Mouse (Mus musculus) skeletal muscle tissue, adult 2 months (tissue): ENCODE results near the gene Bloc1s1.
A peak's percentile ranks its signal among the peaks of the same experiment; 100 is the strongest.

Experiments
- DNase-seq: peaks from one replicate; pipeline ENCODE4 v3.0.0-alpha.2; 2012; ENCODE audit warnings: low read depth, low spot score

Bloc1s1 gene

GRCm38 (mm10) chr10:128931441-128931840, 7.6 kb upstream of the Bloc1s1 start:
- DNase-seq, result peak; percentile 86

GRCm38 (mm10) chr10:128929638-128930378, 6.0 kb upstream of the Bloc1s1 start:
- no peak for DNase-seq

GRCm38 (mm10) chr10:128928356-128928755, 4.5 kb upstream of the Bloc1s1 start:
- DNase-seq, result no peak

DNA sequence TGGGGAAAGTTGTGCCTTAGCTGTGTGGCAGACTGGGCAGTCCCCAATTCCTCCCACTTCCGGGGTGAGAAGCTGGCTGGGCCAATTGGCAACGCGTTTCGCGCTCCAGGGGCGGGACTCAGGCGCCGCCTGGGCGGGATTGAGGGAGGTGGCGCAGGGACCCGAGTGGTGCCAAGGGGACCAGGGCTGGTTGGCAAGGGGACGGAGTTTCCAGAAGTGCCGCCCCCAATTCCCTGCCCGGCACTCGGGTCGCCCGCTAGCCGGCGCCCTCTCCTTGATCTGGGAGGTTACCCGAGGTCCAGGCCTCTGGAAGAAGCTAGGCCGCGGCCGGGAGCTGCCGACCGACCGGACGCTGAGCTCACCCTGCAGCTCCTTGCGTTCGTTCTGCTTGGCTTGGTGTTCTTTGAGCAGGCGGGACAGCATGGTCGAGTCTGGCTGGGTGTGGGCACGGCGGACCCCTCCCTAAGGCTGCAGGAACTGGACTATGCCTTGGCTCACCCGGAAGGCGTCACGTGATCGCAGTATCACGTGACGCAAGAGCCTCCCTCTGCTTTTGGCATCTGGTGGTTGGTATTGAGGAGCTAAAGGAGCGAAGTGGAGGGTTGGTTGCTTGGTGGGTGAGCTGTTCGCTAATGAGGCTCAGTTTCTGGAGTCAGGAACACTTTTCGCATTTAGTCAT, 683 bp downstream of the Bloc1s1 start:
- DNase-seq, result peak; percentile 99

DNA sequence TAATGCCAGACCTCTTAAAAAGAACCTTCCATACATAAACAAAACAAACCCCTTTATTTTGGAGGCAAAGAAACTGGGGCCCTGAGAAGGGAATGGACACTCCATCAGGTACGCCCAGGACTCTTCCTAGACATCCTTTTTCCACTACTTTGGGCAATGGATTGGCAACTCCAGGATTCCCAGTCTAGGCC, 1.1 kb downstream of the Bloc1s1 start, which contains the start of gene Rdh5:
Gene Rdh5, minus strand, starts transcription at position 67 of the 191 bp plus-strand sequence.
- no peak for DNase-seq

- no peak for DNase-seq
Observed at GRCm38 (mm10) chr10:128921883-128922821, 1.7 kb downstream of the Bloc1s1 start.

DNA sequence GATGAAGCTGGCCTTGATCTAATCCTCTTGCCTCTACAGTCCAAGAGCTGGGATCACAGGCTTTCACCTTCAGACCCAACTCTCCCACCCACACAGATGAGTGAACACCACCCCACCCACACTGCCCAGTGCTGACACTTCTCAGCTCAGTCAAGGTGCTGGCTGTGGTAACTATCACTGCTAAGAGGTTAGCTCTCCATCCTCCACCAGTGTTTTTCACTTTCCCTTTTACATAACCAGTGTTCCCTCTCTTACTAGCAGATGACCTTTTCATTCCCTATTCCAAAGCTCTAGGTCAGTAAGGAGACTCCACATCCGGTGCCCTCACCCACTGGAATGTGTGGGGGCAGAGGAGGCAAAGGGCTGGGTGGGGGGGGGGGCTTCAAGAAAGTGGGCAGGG, 2.6 kb downstream of the Bloc1s1 start:
- DNase-seq, result no peak

DNA sequence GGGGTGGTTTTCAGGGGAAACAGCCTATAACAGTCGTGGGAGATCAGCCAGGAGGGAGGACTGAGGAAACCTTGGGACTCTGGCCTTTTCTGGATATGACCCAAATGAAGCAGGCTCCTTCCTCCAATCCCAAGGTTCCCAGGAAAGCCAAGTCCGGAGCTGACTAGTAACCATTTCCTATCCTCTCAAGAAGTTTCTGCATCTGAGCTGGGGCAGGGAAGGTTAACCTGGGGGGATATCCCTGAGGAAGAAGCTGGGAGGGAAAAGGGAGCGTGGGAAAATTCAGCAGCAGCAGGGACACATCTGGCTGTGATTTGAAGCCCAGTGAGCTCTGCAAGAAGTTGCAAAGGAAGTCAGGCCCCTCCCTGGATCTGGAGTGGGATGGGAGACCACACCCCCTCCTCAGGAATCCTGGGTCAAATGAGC, 3.1 kb downstream of the Bloc1s1 start:
- DNase-seq, result no peak

- DNase-seq, result no peak
Observed at GRCm38 (mm10) chr10:128919966-128920365, 3.9 kb downstream of the Bloc1s1 start.

DNA sequence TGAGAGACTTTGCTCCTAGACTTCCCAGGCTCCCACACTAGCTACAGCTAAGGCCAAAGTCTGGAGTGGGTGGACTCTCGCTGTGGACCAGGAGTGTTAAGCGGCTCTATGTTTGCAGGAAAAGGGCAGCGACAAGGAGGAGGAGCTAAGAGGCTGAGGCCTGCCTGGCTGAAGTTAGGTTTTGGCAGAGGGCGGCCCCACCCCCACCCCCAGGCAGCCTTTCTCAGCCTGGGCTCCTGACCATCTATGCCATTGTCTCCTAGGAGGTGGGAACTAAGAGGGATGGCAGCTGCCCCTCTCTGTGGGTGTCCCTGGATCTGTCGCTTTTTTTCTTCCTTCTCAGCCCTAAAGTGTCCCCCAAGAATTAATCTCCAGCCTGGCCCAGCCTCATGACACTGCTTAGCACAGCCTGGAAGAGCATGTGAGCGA, 4.6 kb downstream of the Bloc1s1 start:
- no peak for DNase-seq

DNA sequence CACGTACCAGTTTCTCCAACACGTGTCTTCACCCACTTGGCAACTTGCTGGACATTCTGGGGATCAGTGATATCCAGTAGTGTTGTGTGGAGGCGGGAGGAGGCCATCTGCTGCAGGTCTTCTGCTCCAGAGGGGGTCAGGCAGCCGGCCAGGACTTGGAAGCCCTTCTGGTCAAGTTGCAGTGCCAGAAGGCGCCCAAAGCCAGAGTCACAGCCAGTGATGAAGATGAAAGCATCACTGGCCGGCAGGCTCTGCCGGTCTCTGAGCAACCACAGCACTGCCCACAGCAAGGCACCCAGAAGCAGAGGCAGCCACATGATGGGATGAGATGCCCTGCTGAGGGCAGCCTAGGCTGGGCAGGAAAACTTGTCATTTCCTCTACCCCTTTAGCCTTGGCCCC, 5.6 kb downstream of the Bloc1s1 start:
- no peak for DNase-seq

GRCm38 (mm10) chr10:128917400-128917799, 6.4 kb downstream of the Bloc1s1 start:
- DNase-seq, result no peak

- no peak for DNase-seq
Observed at GRCm38 (mm10) chr10:128916665-128917064, 7.2 kb downstream of the Bloc1s1 start.

DNA sequence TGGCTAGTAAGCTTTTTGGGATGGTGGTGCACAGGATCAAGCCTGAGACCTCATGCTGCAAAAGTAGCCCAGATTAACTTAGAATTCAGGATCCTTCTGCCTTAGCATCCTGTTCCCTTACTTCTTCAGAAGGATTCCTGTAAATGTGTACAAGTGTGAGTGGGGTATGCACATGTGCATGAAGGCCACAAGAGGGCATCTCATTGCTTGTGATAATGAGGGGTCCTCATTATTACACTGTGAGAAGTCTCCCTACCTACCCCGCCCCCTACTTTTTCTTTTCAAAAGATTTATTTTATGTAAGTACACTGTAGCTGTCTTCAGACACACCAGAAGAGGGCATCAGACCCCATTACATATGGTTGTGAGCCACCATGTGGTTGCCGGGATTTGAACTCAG, 8.3 kb downstream of the Bloc1s1 start:
- no peak for DNase-seq

DNA sequence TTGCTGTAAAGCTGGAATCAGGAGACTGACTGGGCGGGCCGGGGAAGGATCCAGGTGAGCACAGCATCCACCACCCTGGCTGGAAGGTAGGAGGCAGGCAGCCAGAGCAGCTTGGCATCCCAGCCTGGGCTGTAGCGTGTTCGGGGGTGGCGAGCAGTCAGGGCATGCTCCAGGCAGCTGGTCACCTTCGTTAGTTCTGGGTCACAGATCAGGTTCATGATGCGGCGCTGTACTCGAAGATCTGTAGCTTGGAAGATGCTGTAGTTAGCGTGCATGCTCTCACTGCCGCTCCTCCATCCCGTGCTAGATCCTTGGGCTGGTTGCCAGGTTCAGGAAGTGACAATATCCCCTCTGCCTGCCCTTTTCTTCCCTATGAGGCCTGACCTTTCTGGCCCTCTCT, 10.1 kb downstream of the Bloc1s1 start:
- DNase-seq, result no peak

- peak; percentile 74 for DNase-seq
Observed at GRCm38 (mm10) chr10:128913219-128913618, 10.6 kb downstream of the Bloc1s1 start.

- no peak for DNase-seq
Observed at GRCm38 (mm10) chr10:128912791-128913190, 11.0 kb downstream of the Bloc1s1 start.

DNA sequence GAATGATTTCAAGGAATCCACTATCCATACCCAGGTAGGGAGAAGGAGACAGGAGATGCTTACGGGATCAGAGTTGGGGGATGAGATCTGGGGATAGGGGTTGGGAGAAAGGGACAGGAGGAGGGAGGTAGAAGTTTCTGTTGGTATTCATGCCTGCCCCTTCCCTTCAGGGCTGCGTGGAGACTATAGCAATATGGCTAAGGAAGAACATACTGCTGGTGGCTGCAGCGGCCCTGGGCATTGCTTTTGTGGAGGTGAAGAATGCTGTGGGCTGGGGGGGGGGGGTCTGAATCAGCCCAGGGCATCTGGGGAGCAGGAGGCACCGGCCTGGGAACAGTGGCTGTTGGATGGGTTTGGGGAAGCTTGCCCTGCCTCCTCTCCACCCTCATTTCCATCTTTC, 11.6 kb downstream of the Bloc1s1 start:
- DNase-seq, result no peak

DNA sequence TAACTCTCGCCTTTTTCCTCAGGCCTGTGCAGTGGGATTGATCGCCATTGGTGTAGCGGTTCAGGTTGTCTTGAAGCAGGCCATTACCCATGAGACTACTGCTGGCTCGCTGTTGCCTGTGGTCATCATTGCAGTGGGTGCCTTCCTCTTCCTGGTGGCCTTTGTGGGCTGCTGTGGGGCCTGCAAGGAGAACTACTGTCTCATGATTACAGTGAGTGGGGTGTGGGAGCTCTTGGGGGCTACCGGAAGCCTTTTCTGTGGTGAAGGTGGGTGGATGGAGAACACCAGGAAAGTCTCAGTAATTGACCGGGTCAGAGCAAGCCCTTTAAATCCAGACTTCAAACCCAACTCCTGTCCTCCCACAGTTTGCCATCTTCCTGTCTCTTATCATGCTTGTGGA, 12.4 kb downstream of the Bloc1s1 start:
- DNase-seq, result no peak

GRCm38 (mm10) chr10:128910066-128910841, 13.6 kb downstream of the Bloc1s1 start:
- DNase-seq, result no peak

- peak; percentile 97 for DNase-seq
Observed at GRCm38 (mm10) chr10:128909567-128910028, 14.2 kb downstream of the Bloc1s1 start.
